In genomic region chr8:126615765-126616164, GRCm38 (mm10) we compare ENCODE assay signal across 9 mouse cellular contexts. TPM values are rescaled to one million over a fixed set of nuclear protein-coding genes. Genes with fewer than 3 reads are reported as not detected.
A peak's percentile ranks its signal among the peaks of the same experiment; 100 is the strongest.
DNase-seq lines count a peak whose midpoint lies in the region; ATAC-seq and TF ChIP-seq lines count a peak whose summit lies in the region.
"Had no signal": no experiment of that assay in that cellular context is flagged by ENCODE, and none has a peak within 500 bp of the region (broad histone marks: within the 10 kb centered on the region; RNA-seq: fewer than 3 reads in every experiment).

No protein-coding gene starts in this region.

- H3K4me2 ChIP-seq in lung, embryonic 14.5 days: no peak overlapping the region

- peak; percentile 19 for DNase-seq in embryo, embryonic 9.5 days (ENCODE audit: extremely low spot score)
- DNase-seq in embryo, embryonic 10.5 days (ENCODE audit: low spot score): no peak
- peak; percentile 93 for DNase-seq in NIH3T3 (ENCODE audit: low read depth)
- DNase-seq in gastrocnemius, postnatal 14 days: peak; percentile 67
- peak; percentile 81 to 83 for DNase-seq in kidney, adult 8-10 months
- DNase-seq in lung, embryonic 14.5 days: peak; percentile 39
- DNase-seq in urinary bladder, adult 2 months (ENCODE audit: low spot score): peak; percentile 55
- DNase-seq in cerebellum, postnatal 4 days (ENCODE audit: low spot score in 2 of 2): no peak

- peak; percentile 60 for ATAC-seq in lung, embryonic 14.5 days (ENCODE audit: insufficient read depth)

- 39% methylated on average over 9 of the region's 9 CpGs for WGBS in lung, embryonic 14.5 days

- intact Hi-C loops in gastrocnemius, postnatal 14 days (cut with DNase I; ENCODE audit: low total_unique reads): loop anchor here (10.0 kb wide), 1 partner anchor 49 kb away; no protein-coding TSS in a partner anchor

- TF ChIP-seq CTCF in lung, embryonic 14.5 days (IDR thresholded peaks at IDR 0.05; ENCODE audit: low read depth): no peak

- no peak overlapping the region for H3K4me3 ChIP-seq in lung, embryonic 14.5 days (ENCODE audit: low read depth, low read length)
- H3K4me3 ChIP-seq: left cerebral cortex, adult 2 months had no signal

- no peak overlapping the region for H3K9ac ChIP-seq in lung, embryonic 14.5 days

- peak overlapping the region; percentile 65 for H3K27ac ChIP-seq in lung, embryonic 14.5 days (ENCODE audit: low read depth)
- H3K27ac ChIP-seq: left cerebral cortex, adult 2 months had no signal

- peaks cover 6% of the 10 kb centered on the region; the same call in 1 of the 2 replicates for H3K4me1 ChIP-seq in lung, embryonic 14.5 days (ENCODE audit: insufficient read depth)

- no peaks in the 10 kb centered on the region for H3K36me3 ChIP-seq in lung, embryonic 14.5 days (ENCODE audit: insufficient read depth)

- H3K9me3 ChIP-seq in lung, embryonic 14.5 days (ENCODE audit: low read depth, low read length): no peaks in the 10 kb centered on the region

- H3K27me3 ChIP-seq in lung, embryonic 14.5 days (ENCODE audit: insufficient read depth, low read length): no peaks in the 10 kb centered on the region

RNA-seq across cellular contexts. Expression of gene Irf2bp2, which starts 22.0 kb away (rescaled TPM):
- total RNA-seq in gastrocnemius, postnatal 14 days (2021): 10 to 100 TPM; 38.7 to 45.5 TPM
- polyA plus RNA-seq in lung, embryonic 14.5 days (2014; fragmentation: Nextera tagmentation; extraction: Ambion mirVana): 8.9 and 9.3 TPM in 2 replicates
- 33.4 and 35.5 TPM in 2 replicates for polyA plus RNA-seq in urinary bladder, adult 2 months (2012; rRNA removed)

Comparison
In these comparisons a context has a peak if more than half of its experiments do, and no peak if none do; other contexts are left out.
1. DNase-seq: peak in embryo, embryonic 9.5 days (single experiment), NIH3T3 (single experiment), gastrocnemius, postnatal 14 days (single experiment), kidney, adult 8-10 months (2 of 2), lung, embryonic 14.5 days (single experiment) and urinary bladder, adult 2 months (single experiment); none in embryo, embryonic 10.5 days (single experiment) and cerebellum, postnatal 4 days (0 of 2).